Mouse (Mus musculus): ENCODE results near the gene Adam17. TPM values are rescaled to one million over a fixed set of nuclear protein-coding genes. Genes with fewer than 3 reads are reported as not detected.

Gene Adam17
- polyA plus RNA-seq, 1 experiment from 2014 or later, result 40.2 TPM

Other genes starting within 250 kb of the Adam17 start
- gene Cpsf3, start 88.2 kb downstream of the Adam17 start, polyA plus RNA-seq (2015; fragmentation: Nextera tagmentation; extraction: Ambion mirVana), result 91.0 and 96.0 TPM in 2 replicates
- gene Itgb1bp1, start 87.3 kb downstream of the Adam17 start, polyA plus RNA-seq (2015; fragmentation: Nextera tagmentation; extraction: Ambion mirVana), result 49.3 and 50.8 TPM in 2 replicates
- 40.2 and 43.8 TPM in 2 replicates for gene Iah1, start 57.2 kb downstream of the Adam17 start, polyA plus RNA-seq (2015; fragmentation: Nextera tagmentation; extraction: Ambion mirVana)
- gene Ywhaq, start 44.0 kb upstream of the Adam17 start, polyA plus RNA-seq (2015; fragmentation: Nextera tagmentation; extraction: Ambion mirVana), result 499 and 519 TPM in 2 replicates